Mouse (Mus musculus): ENCODE measurements at regions not wholly inside any gene's neighbourhood (a gene's known extent, or its start where the extent isn't known, plus 50 kb on each side); places are given as distances from the start of the nearest gene placed in this dataset.
A peak's percentile ranks its signal among the peaks of the same experiment; 100 is the strongest.

GRCm38 (mm10) chr2:167774166-167774805 is 84.7 kb upstream of the Tmem189 start:
- ATAC-seq (ENCODE audit: low FRiP score, low read depth), result no peak
- H3K4me3 ChIP-seq, result no peak overlapping the region
- no peaks in the 10 kb centered on the region for H3K9me3 ChIP-seq
- H3K36me3 ChIP-seq, result no peaks in the 10 kb centered on the region
- H3K27me3 ChIP-seq, result no peaks in the 10 kb centered on the region
- H3K9ac ChIP-seq, result no peak overlapping the region
- WGBS, result 97% methylated on average over 2 of the region's 2 CpGs
- peaks cover 21% of the 10 kb centered on the region for H3K4me1 ChIP-seq (replicated peaks)
- H3K4me2 ChIP-seq, result no peak overlapping the region
- H3K27ac ChIP-seq (replicated peaks), result no peak overlapping the region

DNA sequence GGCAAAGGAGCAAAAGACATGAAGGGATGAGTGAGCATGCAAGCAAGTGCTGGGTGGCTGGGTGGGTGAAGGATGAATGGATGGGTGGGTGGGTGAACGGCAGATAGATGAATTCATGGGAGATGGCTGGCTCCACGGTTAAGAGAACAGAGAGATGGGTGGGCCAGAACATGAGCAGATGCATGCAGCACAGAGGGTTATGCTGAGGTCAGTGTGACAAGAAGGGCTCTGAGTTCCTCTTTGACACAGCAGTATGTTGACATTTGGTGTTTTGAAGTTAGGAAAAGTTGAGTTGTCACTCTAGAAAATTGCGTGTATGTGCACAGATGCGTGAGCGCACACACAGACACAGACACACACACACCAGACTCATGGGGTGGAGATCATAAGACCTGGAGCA is 83.2 kb upstream of the Tmem189 start:
- Histone ChIP-seq H3K4me2 (no peak overlapping the region), H3K36me3 (no peaks in the 10 kb centered on the region), H3K27me3 (no peaks in the 10 kb centered on the region), H3K4me1 (replicated peaks) (peaks cover 13% of the 10 kb centered on the region), H3K9ac (no peak overlapping the region), H3K4me3 (no peak overlapping the region), H3K9me3 (no peaks in the 10 kb centered on the region), H3K27ac (replicated peaks) (no peak overlapping the region)
- no peak for ATAC-seq (ENCODE audit: low FRiP score, low read depth)
- WGBS, result 91% methylated on average over 5 of the region's 5 CpGs

- Histone ChIP-seq H3K4me2 (no peak overlapping the region), H3K4me1 (replicated peaks) (peaks cover 9% of the 10 kb centered on the region), H3K27ac (replicated peaks) (no peak overlapping the region), H3K4me3 (no peak overlapping the region), H3K9ac (no peak overlapping the region), H3K36me3 (no peaks in the 10 kb centered on the region), H3K27me3 (no peaks in the 10 kb centered on the region), H3K9me3 (no peaks in the 10 kb centered on the region)
- 0 out of 2 replicates have a peak, but pooled peaks have one; percentile 21 for ATAC-seq (ENCODE audit: low FRiP score, low read depth)
- WGBS, result 53% methylated on average over 13 of the region's 13 CpGs
Observed at GRCm38 (mm10) chr2:167767962-167768361, 78.3 kb upstream of the Tmem189 start.

- Histone ChIP-seq H3K4me3 (no peak overlapping the region), H3K9me3 (no peaks in the 10 kb centered on the region), H3K4me1 (replicated peaks) (peaks cover 9% of the 10 kb centered on the region), H3K4me2 (no peak overlapping the region), H3K9ac (no peak overlapping the region), H3K36me3 (no peaks in the 10 kb centered on the region), H3K27me3 (no peaks in the 10 kb centered on the region), H3K27ac (replicated peaks) (no peak overlapping the region)
- 88% methylated on average over 8 of the region's 8 CpGs for WGBS
- ATAC-seq (ENCODE audit: low FRiP score, low read depth), result no peak
Observed at GRCm38 (mm10) chr2:167767371-167767770, 77.7 kb upstream of the Tmem189 start.

DNA sequence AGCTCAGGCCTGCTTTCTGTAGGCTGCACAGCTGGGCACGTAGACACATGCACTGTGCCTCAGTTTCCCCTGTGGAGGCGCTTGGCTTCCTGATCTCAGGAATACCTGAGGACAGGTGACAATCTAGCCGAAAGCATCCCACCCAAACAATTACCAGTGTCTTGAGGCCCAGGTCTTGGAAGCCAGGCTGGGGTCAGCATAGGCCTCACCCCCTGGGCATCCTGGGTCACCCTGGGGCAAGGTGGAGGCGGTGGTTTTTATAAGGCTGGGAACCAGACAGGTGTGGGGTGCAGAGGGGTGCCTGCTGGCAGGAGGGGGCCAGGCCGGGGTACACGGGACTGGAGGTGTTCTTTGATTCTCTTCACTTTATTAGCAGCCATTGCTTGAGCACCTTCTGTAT is 76.2 kb upstream of the Tmem189 start:
- no peak overlapping the region for H3K9ac ChIP-seq
- peaks cover 9% of the 10 kb centered on the region for H3K4me1 ChIP-seq (replicated peaks)
- 89% methylated on average over 6 of the region's 6 CpGs for WGBS
- no peak overlapping the region for H3K4me2 ChIP-seq
- H3K27me3 ChIP-seq, result no peaks in the 10 kb centered on the region
- H3K4me3 ChIP-seq, result no peak overlapping the region
- H3K9me3 ChIP-seq, result no peaks in the 10 kb centered on the region
- ATAC-seq (ENCODE audit: low FRiP score, low read depth), result no peak
- H3K36me3 ChIP-seq, result no peaks in the 10 kb centered on the region
- no peak overlapping the region for H3K27ac ChIP-seq (replicated peaks)

- Histone ChIP-seq H3K27me3 (no peaks in the 10 kb centered on the region), H3K9ac (no peak overlapping the region), H3K4me3 (no peak overlapping the region), H3K9me3 (no peaks in the 10 kb centered on the region), H3K36me3 (no peaks in the 10 kb centered on the region), H3K27ac (replicated peaks) (no peak overlapping the region), H3K4me1 (replicated peaks) (peaks cover 9% of the 10 kb centered on the region), H3K4me2 (no peak overlapping the region)
- ATAC-seq (ENCODE audit: low FRiP score, low read depth), result peak; percentile 78
- WGBS, result 36% methylated on average over 22 of the region's 22 CpGs
Observed at GRCm38 (mm10) chr2:167765072-167765800, 75.6 kb upstream of the Tmem189 start.

- no peak overlapping the region for H3K9ac ChIP-seq
- 92% methylated on average over 7 of the region's 7 CpGs for WGBS
- no peak overlapping the region for H3K4me2 ChIP-seq
- no peak overlapping the region for H3K27ac ChIP-seq (replicated peaks)
- no peaks in the 10 kb centered on the region for H3K9me3 ChIP-seq
- H3K4me1 ChIP-seq (replicated peaks), result peaks cover 9% of the 10 kb centered on the region
- ATAC-seq (ENCODE audit: low FRiP score, low read depth), result no peak
- no peaks in the 10 kb centered on the region for H3K36me3 ChIP-seq
- no peaks in the 10 kb centered on the region for H3K27me3 ChIP-seq
- no peak overlapping the region for H3K4me3 ChIP-seq
Observed at GRCm38 (mm10) chr2:167763891-167764410, 74.3 kb upstream of the Tmem189 start.

DNA sequence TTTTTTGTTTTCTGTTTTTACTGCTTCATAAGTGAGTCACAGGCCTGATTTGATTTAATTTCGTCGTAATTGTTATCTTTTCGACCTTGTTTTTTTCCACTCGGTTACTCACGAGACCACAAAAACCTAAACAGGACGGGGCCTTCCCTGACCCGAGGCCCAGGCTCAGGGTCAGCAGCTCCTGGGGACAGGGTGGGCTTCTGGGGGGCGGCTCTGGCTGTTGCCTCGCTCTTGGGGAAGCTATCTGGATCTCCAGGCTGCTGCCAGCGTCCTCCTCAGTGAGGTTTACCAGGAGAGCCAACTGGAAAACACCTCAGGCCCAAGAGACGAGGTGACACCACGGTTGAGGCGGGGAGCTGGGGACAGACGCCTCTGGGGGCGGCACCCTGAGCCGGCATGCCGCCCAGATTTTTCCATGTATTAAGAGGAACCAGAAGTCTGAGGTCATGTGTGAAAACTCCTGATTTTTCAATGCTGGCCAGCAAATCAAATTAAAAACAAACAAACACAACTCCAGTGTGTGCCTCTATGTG is 71.8 kb upstream of the Tmem189 start:
- Histone ChIP-seq H3K27me3 (no peaks in the 10 kb centered on the region), H3K9me3 (no peaks in the 10 kb centered on the region), H3K4me3 (no peak overlapping the region), H3K4me2 (no peak overlapping the region), H3K9ac (no peak overlapping the region), H3K4me1 (replicated peaks) (peaks cover 6% of the 10 kb centered on the region), H3K36me3 (no peaks in the 10 kb centered on the region), H3K27ac (replicated peaks) (no peak overlapping the region)
- 83% methylated on average over 17 of the region's 17 CpGs for WGBS
- ATAC-seq (ENCODE audit: low FRiP score, low read depth), result no peak

GRCm38 (mm10) chr2:167760681-167761403 is 71.2 kb upstream of the Tmem189 start:
- no peak overlapping the region for H3K9ac ChIP-seq
- no peak overlapping the region for H3K4me2 ChIP-seq
- no peak overlapping the region for H3K4me3 ChIP-seq
- H3K27me3 ChIP-seq, result no peaks in the 10 kb centered on the region
- H3K9me3 ChIP-seq, result no peaks in the 10 kb centered on the region
- no peak for ATAC-seq (ENCODE audit: low FRiP score, low read depth)
- WGBS, result 77% methylated on average over 13 of the region's 13 CpGs
- H3K27ac ChIP-seq (replicated peaks), result no peak overlapping the region
- no peaks in the 10 kb centered on the region for H3K36me3 ChIP-seq
- peaks cover 6% of the 10 kb centered on the region for H3K4me1 ChIP-seq (replicated peaks)

GRCm38 (mm10) chr2:167759603-167760390 is 70.2 kb upstream of the Tmem189 start:
- Histone ChIP-seq H3K9me3 (no peaks in the 10 kb centered on the region), H3K4me2 (no peak overlapping the region), H3K4me3 (no peak overlapping the region), H3K27me3 (no peaks in the 10 kb centered on the region), H3K27ac (replicated peaks) (no peak overlapping the region), H3K4me1 (replicated peaks) (peaks cover under 1% of the 10 kb centered on the region; the same call in 1 of the 2 replicates), H3K36me3 (no peaks in the 10 kb centered on the region), H3K9ac (no peak overlapping the region)
- no peak for ATAC-seq (ENCODE audit: low FRiP score, low read depth)
- 90% methylated on average over 9 of the region's 9 CpGs for WGBS

GRCm38 (mm10) chr2:167757157-167757780 is 67.6 kb upstream of the Tmem189 start:
- WGBS, result 60% methylated on average over 12 of the region's 12 CpGs
- Histone ChIP-seq H3K4me3 (no peak overlapping the region), H3K4me2 (no peak overlapping the region), H3K9me3 (no peaks in the 10 kb centered on the region), H3K36me3 (no peaks in the 10 kb centered on the region), H3K27ac (replicated peaks) (no peak overlapping the region), H3K4me1 (replicated peaks) (no peaks in the 10 kb centered on the region), H3K27me3 (no peaks in the 10 kb centered on the region), H3K9ac (no peak overlapping the region)
- no peak for ATAC-seq (ENCODE audit: low FRiP score, low read depth)

All from hindbrain, embryonic 15.5 days (tissue).